Mouse (Mus musculus) cortical plate, adult 2 months (tissue): ENCODE measurements around the gene Klk13.

Experiments
- CTCF ChIP-seq: fragments of 200-500 bp; IDR thresholded peaks from 2 replicates; pipeline ENCODE4 v1.5.1; 2011; ENCODE audit warnings: mild to moderate bottlenecking, control low read depth, low read length; ENCODE audit not compliant: insufficient read depth; ENCODE audit errors: extremely low read depth
- POLR2A ChIP-seq: fragments of 200-500 bp; IDR thresholded peaks from 2 replicates; pipeline ENCODE4 v1.6.1; 2011; ENCODE audit warnings: mild to moderate bottlenecking, low read length, control low read depth; ENCODE audit not compliant: insufficient read depth; ENCODE audit errors: extremely low read depth

DNA sequence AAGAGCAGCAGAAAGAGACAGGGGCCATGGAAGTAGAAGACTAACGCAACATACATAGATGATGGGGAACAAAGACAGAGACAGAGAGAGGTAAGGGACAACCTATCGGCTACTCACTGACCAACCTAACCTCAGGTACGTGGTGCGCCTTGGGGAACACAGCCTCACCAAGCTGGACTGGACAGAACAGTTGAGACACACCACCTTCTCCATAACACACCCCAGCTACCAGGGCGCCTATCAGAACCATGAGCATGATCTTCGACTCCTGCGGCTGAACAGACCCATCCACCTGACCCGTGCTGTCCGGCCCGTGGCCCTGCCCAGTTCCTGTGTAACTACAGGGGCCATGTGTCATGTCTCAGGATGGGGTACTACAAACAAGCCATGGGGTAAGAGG, 58.3 kb downstream of the Klk13 start:
- TF ChIP-seq POLR2A (no peak), CTCF (no peak)
